Mouse (Mus musculus) spleen, adult 12 weeks (tissue): ENCODE results near the gene 2300002M23Rik.

ENCODE experiments used
- DNase-seq: peaks from one replicate; pipeline ENCODE4 v3.0.0; 2022; ENCODE audit warnings: low spot score

The 2300002M23Rik gene

DNA sequence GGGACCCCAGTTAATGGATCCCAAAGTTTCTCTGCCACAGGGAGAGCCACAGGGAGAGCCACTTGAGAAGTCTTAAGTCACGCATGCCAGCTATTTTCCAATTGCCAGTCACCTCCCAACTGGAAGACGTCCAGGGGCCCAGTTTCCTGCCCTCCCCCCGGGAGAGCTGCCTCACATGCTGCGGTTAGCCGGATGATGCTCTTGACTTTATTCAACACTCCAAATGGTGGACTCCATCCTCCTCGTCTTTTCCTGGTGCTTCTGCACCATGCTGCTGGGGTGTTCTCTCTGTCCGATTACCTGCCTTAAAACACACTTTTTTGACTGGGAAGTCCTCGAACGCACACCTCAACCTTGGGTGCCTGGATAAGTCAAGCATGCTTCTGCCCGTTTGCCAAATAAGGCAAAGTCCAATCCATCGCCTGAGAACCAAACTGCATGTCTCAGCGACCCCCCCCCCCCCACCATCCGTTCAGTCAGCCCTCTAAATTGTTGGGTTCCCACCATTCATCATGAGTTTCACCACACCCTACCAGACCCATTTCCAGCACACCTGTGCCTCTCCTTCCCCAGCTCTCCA lies 11.0 kb upstream of the 2300002M23Rik start:
- no peak for DNase-seq

DNA sequence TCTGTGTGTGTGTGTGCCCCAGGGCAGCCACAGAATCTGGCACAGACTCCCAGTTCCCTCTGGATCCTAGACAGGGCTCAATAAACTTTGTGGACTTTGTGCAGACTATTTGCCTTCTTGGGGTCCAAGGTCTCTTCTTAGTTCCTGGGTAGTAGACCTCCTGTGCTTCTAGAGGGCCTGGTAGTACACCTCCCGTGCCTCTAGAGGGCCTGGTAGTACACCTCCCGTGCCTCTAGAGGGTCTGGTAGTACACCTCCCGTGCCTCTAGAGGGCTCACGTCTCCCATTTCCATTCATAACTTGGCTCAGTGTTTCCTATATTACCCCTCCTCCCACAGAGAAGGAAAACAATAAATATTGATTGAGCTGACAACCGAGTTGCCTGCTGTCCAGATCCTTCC lies 10.4 kb upstream of the 2300002M23Rik start:
- DNase-seq = no peak

DNA sequence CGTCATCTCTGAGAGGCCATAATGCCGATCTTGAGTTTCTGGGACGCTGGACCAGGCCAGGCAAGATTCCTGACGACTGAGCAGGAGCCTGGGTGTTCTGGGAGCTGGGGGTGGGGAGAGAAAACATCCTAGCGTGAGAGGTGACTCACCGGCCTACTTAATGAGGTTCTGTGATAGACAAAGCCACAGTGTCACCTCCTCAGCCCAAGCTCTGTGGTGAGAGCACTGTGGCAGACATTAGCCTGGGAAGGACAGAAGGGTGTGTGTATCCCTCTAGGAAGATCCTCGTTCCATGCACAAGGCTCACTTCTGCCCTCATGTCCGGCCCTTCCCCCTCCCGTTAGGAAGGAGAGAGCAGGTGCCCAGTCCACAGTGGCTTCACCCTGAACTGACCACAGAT lies 9.9 kb upstream of the 2300002M23Rik start:
- no peak for DNase-seq

DNA sequence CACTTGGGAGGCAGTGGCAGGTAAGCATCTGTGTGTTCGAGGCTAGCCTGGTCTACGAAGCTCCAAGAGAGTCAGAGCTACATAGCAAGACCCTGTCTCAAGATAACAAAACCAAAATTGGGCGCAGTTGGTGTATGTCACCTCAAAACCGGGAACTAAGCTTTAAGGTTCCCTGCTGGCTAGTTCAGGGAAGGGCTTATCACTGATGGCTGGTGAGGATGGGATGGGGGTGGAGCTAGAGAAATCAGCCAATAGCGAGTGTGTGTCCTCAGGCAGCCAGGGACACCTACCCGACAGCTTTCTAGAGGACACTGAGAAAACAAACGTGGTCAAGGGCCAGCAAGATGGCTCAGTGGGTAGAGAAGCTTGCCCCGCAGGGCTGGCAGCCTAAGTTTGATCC lies 9.0 kb upstream of the 2300002M23Rik start:
- DNase-seq = no peak

DNA sequence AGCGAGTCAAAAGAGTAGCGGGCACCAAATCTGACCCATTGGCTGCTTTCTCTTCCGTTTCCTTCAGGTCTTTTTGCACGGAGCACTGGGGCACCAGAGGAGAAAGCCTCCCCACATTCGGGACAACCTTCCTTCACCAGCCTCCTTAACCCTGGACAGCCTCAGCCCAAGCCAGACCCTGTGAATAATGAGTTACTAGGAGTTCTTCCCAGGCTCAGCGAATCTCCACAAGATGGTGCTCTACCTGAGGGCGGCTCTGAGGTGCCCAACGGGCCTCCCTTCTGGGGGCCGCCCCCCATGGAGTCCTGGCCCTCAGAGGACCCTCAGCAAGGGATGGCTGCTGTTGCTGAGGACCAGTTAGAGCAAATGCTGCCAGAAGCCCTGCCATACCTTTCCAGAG lies 517 bp downstream of the 2300002M23Rik start:
- no peak for DNase-seq

DNA sequence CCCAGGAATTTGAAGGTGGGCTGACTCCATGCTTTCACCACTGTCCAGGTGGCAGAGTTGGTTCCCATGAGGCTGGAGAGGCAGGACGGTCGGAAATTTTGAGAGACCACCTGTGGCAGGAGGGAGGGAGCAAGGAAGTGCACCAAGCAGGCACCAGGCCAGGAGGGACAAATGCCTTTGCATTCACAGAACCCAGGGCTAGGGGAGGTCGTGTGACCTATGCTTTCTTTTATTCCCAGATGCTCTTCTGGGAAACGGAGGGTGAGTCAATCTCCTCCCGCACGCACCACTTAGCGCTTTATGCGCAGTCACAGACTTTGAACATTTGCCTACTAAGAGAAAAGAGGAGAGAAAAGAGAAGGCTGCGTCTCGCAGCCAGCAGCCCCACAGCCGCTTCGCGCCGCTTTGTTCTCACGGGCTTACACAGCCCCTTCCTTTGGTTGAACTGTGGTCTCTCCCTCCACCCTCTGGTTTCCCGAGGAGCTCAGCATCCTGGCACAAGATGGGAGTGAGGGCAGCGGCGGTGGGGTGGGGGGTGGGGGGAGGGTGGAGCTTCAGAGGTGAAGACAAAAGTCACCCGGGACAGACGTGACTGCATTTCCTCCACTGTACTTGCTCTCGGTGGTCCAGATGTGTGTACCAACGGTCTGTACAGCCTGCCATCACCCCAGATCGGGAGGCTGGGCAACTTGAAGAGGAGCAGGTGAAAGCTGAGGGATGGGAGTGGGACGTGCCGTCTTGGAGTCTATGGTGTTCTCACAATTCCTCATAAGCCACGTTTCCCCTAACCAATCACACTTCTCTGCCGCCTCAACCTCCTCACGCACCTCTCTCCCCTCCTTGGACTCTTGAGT lies 2.1 kb downstream of the 2300002M23Rik start:
- no peak for DNase-seq

DNA sequence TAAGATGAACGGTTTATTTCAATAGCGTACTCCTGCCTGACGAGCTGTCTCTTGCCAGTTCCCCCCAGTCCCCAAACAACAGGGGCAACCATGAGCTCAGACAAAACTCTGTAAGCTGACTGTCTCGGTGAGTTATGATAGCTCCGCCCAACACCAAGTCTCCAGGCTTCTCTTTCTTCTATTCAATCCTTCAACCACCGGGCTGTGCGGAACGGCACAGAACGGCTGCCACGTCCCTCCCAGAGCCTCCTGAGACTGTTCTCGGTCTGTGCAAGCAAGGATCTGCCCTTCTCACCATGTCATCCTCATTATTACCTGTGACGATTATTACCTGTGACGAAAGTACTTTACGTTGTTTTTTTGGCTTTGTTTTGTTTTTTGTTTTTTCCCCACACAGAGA lies 3.6 kb downstream of the 2300002M23Rik start:
- no peak for DNase-seq

DNA sequence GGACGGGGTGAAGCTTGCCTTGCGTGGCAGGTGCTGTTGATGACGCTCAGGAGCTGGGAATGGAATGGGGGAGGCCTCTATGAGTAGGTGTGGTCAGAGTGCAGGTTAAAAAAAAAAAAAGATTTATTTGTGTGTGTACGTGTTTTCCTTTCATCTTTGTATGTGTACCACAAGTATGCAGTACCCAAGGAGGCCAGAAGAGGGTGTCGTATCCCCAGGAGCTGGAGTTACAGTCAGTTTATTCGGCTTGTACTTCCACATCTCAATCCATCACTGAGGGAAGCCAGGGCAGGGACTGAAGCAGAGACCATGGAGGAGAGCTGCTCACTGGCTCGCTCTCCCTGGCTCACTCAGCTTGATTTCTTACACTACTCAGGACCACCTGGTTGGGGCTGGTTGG lies 4.2 kb downstream of the 2300002M23Rik start:
- DNase-seq = no peak

DNA sequence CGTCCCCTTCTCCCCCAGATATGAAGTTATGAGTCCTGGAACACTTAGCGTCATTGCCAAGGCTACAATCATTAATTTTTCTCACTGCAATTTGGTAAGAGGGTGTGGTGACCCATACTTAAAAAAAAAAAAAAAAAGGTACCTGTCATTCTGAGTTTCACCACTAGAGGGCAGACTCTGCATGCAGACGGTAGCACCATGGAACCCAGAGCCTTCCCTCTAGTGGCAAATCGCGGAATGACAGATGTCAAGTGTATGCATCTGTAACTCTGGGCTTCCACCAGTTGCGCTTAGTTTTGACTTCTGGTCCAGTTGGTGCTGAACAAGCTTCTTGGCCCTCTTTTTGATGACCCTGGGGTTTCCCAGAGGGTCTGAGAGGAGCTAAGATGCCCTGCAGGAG lies 11.0 kb downstream of the 2300002M23Rik start:
- DNase-seq = peak; percentile 62

DNA sequence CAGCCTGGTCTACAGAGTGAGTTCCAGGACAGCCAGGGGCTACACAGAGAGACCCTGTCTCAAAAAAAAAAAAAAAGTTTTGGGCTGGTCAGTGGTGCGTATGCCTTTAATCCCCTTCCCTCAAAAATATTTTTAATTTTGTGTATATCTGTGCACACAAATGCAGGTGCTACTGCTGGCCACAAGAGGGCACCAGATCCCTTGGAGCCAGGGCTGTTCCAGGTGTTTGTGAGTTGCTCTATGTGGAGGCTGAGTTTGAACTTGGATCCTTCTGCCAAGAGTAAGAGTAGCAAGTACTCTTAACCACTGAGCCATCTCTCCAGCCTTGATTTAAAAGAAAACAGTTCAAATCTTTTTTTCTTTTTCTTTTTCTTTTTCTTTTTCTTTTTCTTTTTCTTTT lies 15.7 kb downstream of the 2300002M23Rik start:
- no peak for DNase-seq

DNA sequence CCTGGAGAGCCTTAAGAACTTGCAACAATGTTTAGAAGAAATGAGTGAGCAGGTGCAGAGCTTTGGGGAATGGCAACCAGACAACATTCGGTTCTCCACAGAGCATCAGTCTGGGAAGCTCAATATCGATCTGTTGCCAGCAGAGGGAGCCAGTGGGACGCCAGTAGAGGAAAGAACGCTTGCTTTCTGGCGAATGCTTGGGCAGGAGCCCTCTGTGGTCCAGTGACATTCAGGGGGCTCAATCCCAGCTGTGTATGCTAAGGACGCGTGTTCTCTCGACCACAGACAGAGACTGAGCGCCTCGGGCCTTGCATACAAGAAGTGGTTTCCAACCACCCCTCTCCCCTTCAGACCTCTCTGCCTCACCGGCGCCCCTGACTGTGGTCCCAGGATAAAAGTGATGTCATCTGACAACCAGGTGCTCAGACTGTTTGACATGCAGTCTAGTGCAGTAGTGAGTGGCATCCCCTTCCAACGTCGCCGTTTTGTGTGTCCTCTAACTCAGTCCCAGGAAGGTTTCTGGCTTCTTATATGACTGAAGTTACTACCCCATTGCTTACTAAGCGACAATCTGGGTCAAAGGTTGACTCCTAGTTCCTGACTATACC lies 17.2 kb downstream of the 2300002M23Rik start:
- no peak for DNase-seq

DNA sequence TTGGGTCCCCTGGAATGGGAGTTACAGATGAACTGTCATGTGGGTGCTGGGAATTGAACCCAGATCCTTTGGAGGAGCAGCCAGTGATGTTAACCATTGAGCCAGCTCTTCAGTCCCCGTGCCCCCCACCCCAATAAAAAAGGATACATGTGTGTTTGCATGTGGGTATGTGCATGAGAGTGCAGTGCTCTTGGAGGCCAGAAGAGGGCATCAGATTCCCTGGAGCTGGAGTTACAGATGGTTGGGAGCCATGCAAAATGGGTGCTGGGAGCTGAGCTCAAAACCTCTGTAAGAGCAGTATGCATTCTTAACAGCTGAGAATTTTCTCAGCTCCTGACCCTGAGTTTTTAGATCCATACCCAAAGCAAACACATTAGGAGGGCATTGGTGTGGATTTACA lies 20.0 kb downstream of the 2300002M23Rik start:
- no peak for DNase-seq

DNA sequence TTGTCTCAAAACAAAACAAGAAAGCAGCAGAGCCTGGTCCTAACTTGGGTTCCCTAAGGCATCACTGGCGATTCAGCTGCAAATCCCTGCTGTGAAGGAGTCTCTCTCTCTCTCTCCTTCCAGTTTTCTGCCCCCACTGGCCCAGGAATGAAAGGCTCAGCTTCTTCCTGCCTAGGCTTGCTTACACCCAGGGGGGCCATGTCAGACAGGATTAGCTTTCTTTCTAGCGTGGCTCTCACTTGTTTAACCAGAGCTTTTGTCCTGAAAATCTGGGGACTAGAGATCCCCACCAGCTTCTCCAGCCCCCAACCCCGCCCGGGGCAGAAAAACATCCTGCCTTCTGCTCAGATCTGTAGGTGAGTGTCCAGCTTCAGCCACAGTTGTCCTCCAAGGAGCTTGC lies 21.1 kb downstream of the 2300002M23Rik start:
- DNase-seq = no peak

DNA sequence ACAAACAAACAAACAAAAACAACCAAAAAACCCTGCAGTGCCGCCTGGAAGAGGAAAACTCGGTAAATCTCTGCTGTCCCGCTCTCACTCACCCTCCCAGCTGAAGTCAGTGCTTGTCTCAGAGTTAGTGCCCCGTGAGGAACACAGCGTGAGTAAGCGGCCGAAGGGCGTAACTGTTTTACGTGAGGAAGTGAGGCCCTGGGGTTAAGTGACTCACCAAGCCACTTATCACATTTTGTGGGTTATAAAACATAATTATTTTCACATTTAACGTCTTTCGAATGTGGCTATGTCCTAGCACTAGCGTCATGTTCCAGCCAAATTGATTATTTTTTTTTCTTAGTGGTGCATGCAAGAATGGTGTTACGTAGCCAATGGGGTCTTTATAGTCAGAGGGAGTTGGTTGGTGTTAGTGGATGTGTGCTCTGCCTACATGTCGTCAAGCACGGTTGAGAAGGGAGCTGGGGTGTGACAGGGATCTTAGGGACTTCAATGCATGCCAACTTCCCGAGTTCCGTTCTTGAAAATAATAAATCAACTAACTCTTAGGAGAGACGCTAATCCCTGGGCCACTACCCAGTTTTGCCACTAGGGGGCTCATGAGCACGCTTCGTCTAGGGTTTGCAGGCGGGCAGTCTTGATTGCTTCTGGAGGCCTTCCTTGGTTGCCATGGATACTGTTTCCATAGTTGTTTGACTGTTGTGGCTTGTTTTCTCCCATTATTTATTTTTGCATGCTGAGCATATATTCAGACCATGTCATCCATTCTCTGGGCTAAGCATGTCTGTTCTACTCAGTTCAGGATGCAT lies 23.4 kb downstream of the 2300002M23Rik start:
- peak; percentile 53 for DNase-seq

DNA sequence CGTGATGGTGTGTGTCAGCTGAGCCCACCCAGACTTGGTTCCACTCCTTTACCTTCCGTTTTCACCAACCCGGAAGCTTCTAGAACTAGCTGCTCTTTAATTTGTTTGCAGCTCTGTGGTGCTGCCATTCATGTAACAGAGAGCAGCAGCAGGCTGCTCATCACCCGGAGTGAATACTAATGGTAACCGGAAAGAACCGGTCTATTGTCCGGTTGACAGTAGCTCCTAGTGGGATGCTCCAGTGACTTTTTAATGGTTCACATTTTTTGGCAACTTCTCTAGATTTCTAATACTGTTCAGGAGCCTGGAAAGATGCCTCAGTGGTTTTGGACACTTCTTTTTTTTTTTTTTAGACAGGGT lies 23.9 kb downstream of the 2300002M23Rik start:
- DNase-seq = no peak

DNA sequence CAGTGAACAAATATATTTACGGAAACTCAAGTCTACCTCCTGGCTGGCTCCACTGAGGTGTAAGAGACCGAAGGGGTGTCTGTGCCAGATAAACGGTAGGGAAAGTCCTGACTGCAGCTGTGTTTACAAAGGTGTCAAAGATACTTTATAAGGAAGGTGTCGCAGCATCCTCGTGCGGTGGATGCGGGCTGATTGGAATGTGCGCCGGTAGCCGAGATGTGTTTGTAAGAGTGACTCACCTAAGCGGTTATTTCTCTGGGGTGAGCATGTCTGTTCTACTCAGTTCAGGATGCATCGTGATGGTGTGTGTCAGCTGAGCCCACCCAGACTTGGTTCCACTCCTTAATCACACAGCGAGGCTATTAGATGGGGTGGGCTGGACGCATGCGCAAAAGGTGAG lies 24.5 kb downstream of the 2300002M23Rik start:
- no peak for DNase-seq

DNA sequence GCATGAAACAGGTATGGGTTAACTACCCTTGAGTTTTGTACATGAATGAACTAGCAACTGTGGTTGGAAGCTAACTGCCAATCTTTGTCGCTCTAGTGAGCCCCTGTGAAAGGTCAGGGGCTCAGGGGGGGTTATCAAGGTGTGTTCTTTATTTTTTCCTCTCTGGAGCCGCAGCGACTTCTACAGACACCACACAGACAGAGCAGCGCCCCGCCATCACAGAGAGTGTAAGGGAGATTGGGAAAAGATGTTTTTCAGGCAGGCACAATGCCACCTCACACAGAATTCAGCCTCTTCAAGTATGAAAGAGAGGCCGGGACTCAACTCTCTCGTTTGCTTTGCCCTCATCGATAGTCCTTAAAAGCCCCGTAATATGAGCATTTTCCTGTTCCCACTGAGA lies 24.9 kb downstream of the 2300002M23Rik start:
- no peak for DNase-seq

DNA sequence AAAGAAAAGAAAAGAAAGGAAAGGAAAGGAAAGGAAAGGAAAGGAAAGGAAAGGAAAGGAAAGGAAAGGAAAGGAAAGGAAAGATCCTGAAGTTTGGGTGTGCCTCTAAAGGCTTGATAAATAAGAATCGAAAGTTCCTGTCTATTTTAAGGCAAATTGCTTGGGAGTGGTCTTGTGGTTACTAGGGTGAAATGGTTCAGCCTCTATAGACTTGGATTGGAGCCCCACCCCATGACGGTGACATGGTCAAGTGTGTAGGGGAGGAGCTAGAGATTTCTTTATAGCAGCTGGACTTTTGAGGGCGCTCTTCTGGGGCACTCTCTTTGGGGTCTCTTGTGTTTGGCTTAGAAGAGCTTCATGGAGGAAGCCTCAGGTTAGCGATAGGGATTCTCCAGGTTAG lies 26.5 kb downstream of the 2300002M23Rik start:
- no peak for DNase-seq

DNA sequence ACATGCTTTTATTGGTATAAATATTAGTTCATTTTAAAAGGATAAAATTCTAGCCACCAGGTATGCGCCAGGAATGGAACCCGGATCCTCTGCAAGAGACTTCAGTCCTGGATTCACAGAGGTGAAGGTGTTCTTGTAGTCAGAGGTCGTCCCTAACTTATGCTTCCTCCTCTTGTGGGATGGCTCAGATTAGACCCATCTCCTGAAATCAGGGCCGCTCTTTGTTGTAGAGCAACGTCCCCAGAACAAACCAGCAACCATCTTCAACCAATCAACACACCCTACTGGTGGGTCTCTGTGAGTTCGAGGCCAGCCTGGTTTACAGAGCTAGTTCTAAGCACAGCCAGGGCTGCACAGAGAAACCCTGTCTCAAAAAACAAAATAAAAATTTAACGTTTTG lies 27.2 kb downstream of the 2300002M23Rik start:
- DNase-seq = no peak

DNA sequence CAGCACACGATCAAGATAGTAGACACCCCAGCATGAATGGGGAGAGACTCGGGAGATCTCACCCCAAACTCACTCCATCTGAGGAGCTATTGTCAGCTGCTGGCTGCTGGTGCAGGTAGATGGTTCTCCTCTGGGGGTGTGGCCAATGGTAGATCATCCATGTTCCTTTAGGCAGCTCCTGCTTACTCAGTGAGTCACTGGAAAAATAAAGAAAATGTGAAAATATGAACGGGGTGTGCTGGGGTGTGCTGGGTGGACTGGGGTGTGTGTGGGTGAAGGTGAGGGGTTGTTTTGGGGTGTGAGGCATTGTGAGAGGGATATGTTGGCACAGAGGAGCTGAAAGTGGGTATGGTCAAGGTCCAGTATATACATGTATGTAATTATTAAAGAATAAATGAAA lies 30.1 kb downstream of the 2300002M23Rik start:
- no peak for DNase-seq

DNA sequence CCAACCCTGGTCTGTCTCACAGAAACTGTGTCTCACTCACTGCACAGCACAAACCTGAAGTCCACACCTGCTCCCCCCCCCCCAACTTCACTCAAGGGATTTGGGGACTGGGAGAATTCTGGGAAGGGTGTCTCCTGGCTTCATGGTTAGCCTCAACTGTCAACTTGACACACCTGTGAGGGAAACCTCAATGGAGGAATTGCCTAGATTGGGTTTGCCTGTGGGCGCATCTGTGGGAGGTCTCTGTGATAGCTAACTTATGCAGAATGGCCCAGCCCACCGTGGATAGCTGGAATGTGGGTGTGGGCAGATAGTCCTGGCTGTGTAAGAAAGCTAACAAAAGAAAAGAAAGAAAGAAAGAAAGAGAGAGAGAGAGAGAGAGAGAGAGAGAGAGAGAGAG lies 34.0 kb downstream of the 2300002M23Rik start, which contains the start of gene Sfta2:
TSS of gene Sfta2 (plus strand) at position 301 of the 400 bp plus-strand sequence.
- no peak for DNase-seq

DNA sequence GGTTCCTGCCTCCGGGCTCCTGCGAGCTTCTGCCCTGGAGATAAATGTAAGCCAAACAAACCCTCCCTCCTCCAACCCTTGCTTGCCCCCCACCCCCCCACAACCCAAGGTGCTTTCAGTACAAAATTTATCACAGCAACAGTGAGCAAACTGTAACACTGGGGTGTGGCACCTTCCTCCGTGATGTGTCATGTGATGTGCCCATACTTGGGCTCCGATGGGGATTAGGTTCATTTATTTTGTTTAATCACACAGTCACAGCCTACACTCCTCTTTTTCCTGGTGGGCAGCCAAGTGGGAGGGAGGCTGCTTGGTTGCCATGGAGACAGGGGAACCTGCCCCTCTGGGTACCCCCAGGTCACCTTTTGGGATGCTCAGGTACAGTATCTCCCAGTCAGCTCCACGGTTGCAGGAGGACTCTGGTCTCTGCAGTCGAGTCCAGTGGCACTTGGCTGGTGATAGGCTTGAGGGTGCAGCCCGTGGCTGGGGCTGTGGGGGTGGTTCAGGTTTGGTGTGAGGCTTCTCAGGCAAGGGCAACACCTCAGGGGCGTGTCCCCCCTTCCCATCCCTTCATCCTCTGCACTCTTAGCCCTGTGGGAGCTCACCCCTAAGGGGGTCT lies 34.6 kb downstream of the 2300002M23Rik start:
- DNase-seq = no peak
